8 mouse cellular contexts compared by ENCODE assay signal in the genomic region with DNA sequence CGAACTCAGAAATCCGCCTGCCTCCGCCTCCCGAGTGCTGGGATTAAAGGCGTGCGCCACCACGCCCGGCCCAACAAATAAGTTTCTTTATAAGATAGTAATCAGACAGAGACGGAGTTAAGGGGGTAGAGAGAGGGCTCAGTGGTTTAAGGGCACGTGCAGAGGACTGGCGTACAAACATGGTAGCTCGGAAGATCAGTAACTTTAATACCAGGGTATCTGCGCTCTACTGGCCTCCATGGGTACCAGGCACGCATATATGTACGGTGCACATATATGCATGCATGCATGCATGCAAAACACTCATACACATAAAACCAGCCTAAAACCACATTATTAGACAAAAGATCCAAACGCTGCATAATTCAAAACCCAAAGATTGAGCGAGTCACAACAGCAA. TPM values are rescaled to one million over a fixed set of nuclear protein-coding genes. Genes with fewer than 3 reads are reported as not detected.
DNase-seq lines count a peak whose midpoint lies in the region; ATAC-seq and TF ChIP-seq lines count a peak whose summit lies in the region.

No protein-coding gene starts in this region.

- peak overlapping the region; percentile 76 for H3K9ac ChIP-seq in MEL (ENCODE audit: control insufficient read depth, low read depth, low read length, poor library complexity, severe bottlenecking)
- peak overlapping the region; percentile 99 for H3K9ac ChIP-seq in forebrain, embryonic 15.5 days (replicated peaks)
- peak overlapping the region; percentile 97 for H3K9ac ChIP-seq in liver, embryonic 15.5 days

- peak overlapping the region; percentile 77 for H3K27ac ChIP-seq in MEL (ENCODE audit: control insufficient read depth, low read depth, low read length)
- peak overlapping the region; percentile 97 for H3K27ac ChIP-seq in forebrain, embryonic 15.5 days (replicated peaks)
- H3K27ac ChIP-seq in liver, embryonic 15.5 days (replicated peaks): peak overlapping the region; percentile 99

- H3K4me2 ChIP-seq in forebrain, embryonic 15.5 days (replicated peaks): peak overlapping the region; percentile 56
- peak overlapping the region; percentile 87 for H3K4me2 ChIP-seq in liver, embryonic 15.5 days

- peaks cover 3 to 20% of the 10 kb centered on the region in 2 experiments; a peak in 3 of 4 replicates for H3K4me1 ChIP-seq in MEL (ENCODE audit: control insufficient read depth in 1 of 2, insufficient read depth in 2 of 2, low read length in 2 of 2)
- peaks cover 25% of the 10 kb centered on the region for H3K4me1 ChIP-seq in forebrain, embryonic 15.5 days
- H3K4me1 ChIP-seq in liver, embryonic 15.5 days (replicated peaks): peaks cover 48% of the 10 kb centered on the region

- peak overlapping the region; percentile 79 to 97 for H3K4me3 ChIP-seq in MEL (ENCODE audit: control insufficient read depth in 1 of 2, insufficient read depth in 1 of 2, low read depth in 2 of 2, low read length in 2 of 2)
- peak overlapping the region; percentile 99 for H3K4me3 ChIP-seq in forebrain, embryonic 15.5 days
- H3K4me3 ChIP-seq in liver, embryonic 15.5 days (replicated peaks): peak overlapping the region; percentile 87

- peaks cover 0 to 17% of the 10 kb centered on the region in 2 experiments; a peak in 2 of 4 replicates for H3K36me3 ChIP-seq in MEL (ENCODE audit: control insufficient read depth in 1 of 2, insufficient read depth in 2 of 2, low read length in 2 of 2)
- 0 out of 2 replicates have a peak, but pooled peaks cover 1% of the 10 kb centered on the region for H3K36me3 ChIP-seq in forebrain, embryonic 15.5 days
- peaks cover 13% of the 10 kb centered on the region for H3K36me3 ChIP-seq in liver, embryonic 15.5 days (replicated peaks)

- TF ChIP-seq POLR2A in MEL (IDR thresholded peaks at IDR 0.05; ENCODE audit: control insufficient read depth in 1 of 2, insufficient read depth in 1 of 2, low read depth in 1 of 2, low read length in 2 of 2, poor library complexity in 1 of 2): no peak

- no peaks in the 10 kb centered on the region for H3K27me3 ChIP-seq in MEL (ENCODE audit: control insufficient read depth in 1 of 2, insufficient read depth in 2 of 2, low read length in 2 of 2)
- no peaks in the 10 kb centered on the region for H3K27me3 ChIP-seq in forebrain, embryonic 15.5 days
- no peaks in the 10 kb centered on the region for H3K27me3 ChIP-seq in liver, embryonic 15.5 days

- H3K79me2 ChIP-seq in MEL (ENCODE audit: control insufficient read depth, insufficient read depth, low read length, poor library complexity): peaks cover 4% of the 10 kb centered on the region

- peak; percentile 29 for DNase-seq in kidney, adult 11 months
- DNase-seq in kidney, adult 8-10 months: no peak
- DNase-seq in MEL (ENCODE audit: low read depth, low spot score): no peak
- DNase-seq in right cerebral cortex, postnatal 14 days: no peak
- no peak for DNase-seq in right cerebral cortex, postnatal 25 days
- no peak for DNase-seq in left cerebral cortex, postnatal 10 days (ENCODE audit: extremely low spot score in 1 of 2, low spot score in 2 of 2)

- ATAC-seq in forebrain, embryonic 15.5 days (replicated peaks): peak; percentile 41
- no peak for ATAC-seq in liver, embryonic 15.5 days (ENCODE audit: insufficient read depth)

- 49% methylated on average over 17 of the region's 17 CpGs for WGBS in forebrain, embryonic 15.5 days
- 48% methylated on average over 17 of the region's 17 CpGs for WGBS in liver, embryonic 15.5 days (ENCODE audit: insufficient replicate concordance)

- intact Hi-C loops in left cerebral cortex, postnatal 10 days (cut with DNase I): no loop called here

- no peak for TF ChIP-seq CTCF in MEL (IDR thresholded peaks at IDR 0.05 in 2 of 3, conservative IDR thresholded peaks at IDR 0.05 in 1 of 3; ENCODE audit: control insufficient read depth in 1 of 3, insufficient read depth in 1 of 3, low read depth in 2 of 3, low read length in 3 of 3, poor library complexity in 1 of 3, severe bottlenecking in 1 of 3)

- TF ChIP-seq RAD21 in MEL (IDR thresholded peaks at IDR 0.05; ENCODE audit: low read depth, low read length): no peak

- no peak for TF ChIP-seq EP300 in MEL (IDR thresholded peaks at IDR 0.05; ENCODE audit: low read depth in 1 of 2, low read length in 2 of 2)

- H3K9me3 ChIP-seq in MEL (replicated peaks; ENCODE audit: insufficient read depth, low read length): no peaks in the 10 kb centered on the region
- H3K9me3 ChIP-seq in forebrain, embryonic 15.5 days: no peaks in the 10 kb centered on the region
- H3K9me3 ChIP-seq in liver, embryonic 15.5 days (replicated peaks): no peaks in the 10 kb centered on the region

TF ChIP-seq in MEL, 35 proteins besides CTCF, POLR2A, EP300 and RAD21:
- TF ChIP-seq BHLHE40 (IDR thresholded peaks at IDR 0.05; ENCODE audit: borderline replicate concordance, low read depth, low read length) (peak; percentile 70), POLR2AphosphoS2 (IDR thresholded peaks at IDR 0.05; ENCODE audit: low read length) (no peak), CHD1 (IDR thresholded peaks at IDR 0.05; ENCODE audit: low read depth, low read length) (0 out of 2 replicates have a peak, but pooled peaks have one; percentile 81)

RNA-seq across cellular contexts. Expression of gene Ifnar1, which starts 0.7 kb away (rescaled TPM):
- 10.3 and 12.2 TPM in 2 replicates for total RNA-seq in MEL (2012; rRNA removed)
- polyA plus RNA-seq in MEL (2012; ENCODE audit: insufficient read depth in 1 of 2, insufficient read length in 2 of 2, low read depth in 1 of 2, low replicate concordance in 2 of 2, missing spikeins in 1 of 2): 10 to 100 TPM in 1 of 2 experiments, not detected in 1; 20.2 TPM
- polyA plus RNA-seq in forebrain, embryonic 15.5 days (2015; fragmentation: Nextera tagmentation; extraction: Ambion mirVana): 52.6 and 54.8 TPM in 2 replicates
- polyA plus RNA-seq in liver, embryonic 15.5 days (2015; fragmentation: Nextera tagmentation; extraction: Ambion mirVana): 19.4 and 21.6 TPM in 2 replicates
- 10 to 100 TPM; 68.8 to 75.0 TPM for total RNA-seq in left cerebral cortex, postnatal 10 days (2021)
